8 mouse cellular contexts compared by ENCODE assay signal in genomic region chr14:73399866-73400618, GRCm38 (mm10). TPM values are rescaled to one million over a fixed set of nuclear protein-coding genes. Genes with fewer than 3 reads are reported as not detected.
DNase-seq lines count a peak whose midpoint lies in the region; ATAC-seq and TF ChIP-seq lines count a peak whose summit lies in the region.

No protein-coding gene starts in this region.

- no peaks in the 10 kb centered on the region for H3K27me3 ChIP-seq in lung, embryonic 14.5 days (ENCODE audit: insufficient read depth, low read length)

- H3K27ac ChIP-seq in lung, embryonic 14.5 days (ENCODE audit: low read depth) = peak overlapping the region; percentile 39; the same call in 1 of the 2 replicates

- intact Hi-C loops in heart, postnatal 14 days (cut with DNase I) = no loop called here

- DNase-seq in heart, adult 18-20 months = peak; percentile 37 to 41
- DNase-seq in heart, postnatal 14 days = no peak
- peak; percentile 35 for DNase-seq in urinary bladder, postnatal 14 days (ENCODE audit: low spot score)
- DNase-seq in urinary bladder, adult 2 months (ENCODE audit: low spot score) = no peak
- peak; percentile 54 for DNase-seq in lung, embryonic 14.5 days
- DNase-seq in B cell, adult 2 months = no peak
- no peak for DNase-seq in urinary bladder, postnatal 10 days (ENCODE audit: low spot score)
- DNase-seq in Muller cell, postnatal 12 days (ENCODE audit: inconsistent ontology term) = no peak

- no peak overlapping the region for H3K9ac ChIP-seq in lung, embryonic 14.5 days

- H3K36me3 ChIP-seq in lung, embryonic 14.5 days (ENCODE audit: insufficient read depth) = no peaks in the 10 kb centered on the region

- peak overlapping the region; percentile 27; the same call in 1 of the 2 replicates for H3K4me2 ChIP-seq in lung, embryonic 14.5 days

- no peak overlapping the region for H3K4me3 ChIP-seq in lung, embryonic 14.5 days (ENCODE audit: low read depth, low read length)

- 15% methylated on average over 15 of the region's 15 CpGs for WGBS in lung, embryonic 14.5 days

- ATAC-seq in lung, embryonic 14.5 days (ENCODE audit: insufficient read depth) = peak; percentile 61

- TF ChIP-seq CTCF in lung, embryonic 14.5 days (IDR thresholded peaks at IDR 0.05; ENCODE audit: low read depth) = no peak

- no peaks in the 10 kb centered on the region for H3K4me1 ChIP-seq in lung, embryonic 14.5 days (ENCODE audit: insufficient read depth)

- H3K9me3 ChIP-seq in lung, embryonic 14.5 days (ENCODE audit: low read depth, low read length) = no peaks in the 10 kb centered on the region

RNA-seq across cellular contexts. Expression of gene Itm2b, which starts 15.0 kb away (rescaled TPM):
- 100 to 1,000 TPM; 736 to 802 TPM for total RNA-seq in heart, adult 18-20 months (2021)
- 100 to 1,000 TPM; 584 to 674 TPM for total RNA-seq in heart, postnatal 14 days (2021)
- 1,620 and 1,700 TPM in 2 replicates for polyA plus RNA-seq in urinary bladder, adult 2 months (2012; rRNA removed)
- 630 and 663 TPM in 2 replicates for polyA plus RNA-seq in lung, embryonic 14.5 days (2014; fragmentation: Nextera tagmentation; extraction: Ambion mirVana)

Comparison
In these comparisons a context has a peak if more than half of its experiments do, and no peak if none do; other contexts are left out.
1. DNase-seq: peak in heart, adult 18-20 months (2 of 2), urinary bladder, postnatal 14 days (single experiment) and lung, embryonic 14.5 days (single experiment); none in heart, postnatal 14 days (0 of 2), urinary bladder, adult 2 months (single experiment), B cell, adult 2 months (0 of 2), urinary bladder, postnatal 10 days (single experiment) and Muller cell, postnatal 12 days (single experiment).